Mouse (Mus musculus): ENCODE data around the gene Cdh23. TPM values are rescaled to one million over a fixed set of nuclear protein-coding genes. Genes with fewer than 3 reads are reported as not detected.
A peak's percentile ranks its signal among the peaks of the same experiment; 100 is the strongest.

Gene Cdh23
- polyA plus RNA-seq, 1 experiment from 2014 or later, result 0.73 TPM

DNA sequence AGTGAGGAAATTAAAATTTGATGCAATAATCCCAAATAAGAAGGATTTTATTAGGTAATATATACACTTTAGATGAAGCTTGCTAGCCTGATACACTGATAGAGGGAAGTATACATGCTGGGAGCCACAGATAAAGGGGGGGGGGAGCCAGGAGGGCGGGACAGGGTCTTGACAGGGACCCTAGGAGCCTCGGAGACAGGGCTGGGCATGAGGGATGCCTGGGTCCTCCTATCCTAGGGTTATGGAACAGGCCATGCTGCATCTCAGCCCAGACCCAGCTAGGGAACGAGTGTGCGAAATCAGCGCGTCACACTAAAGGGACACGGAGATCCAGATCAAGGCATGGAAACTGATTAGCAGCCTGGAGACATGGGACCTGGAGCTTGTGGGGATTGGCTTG, 168.3 kb downstream of the Cdh23 start:
- no peaks in the 10 kb centered on the region for H3K27me3 ChIP-seq

DNA sequence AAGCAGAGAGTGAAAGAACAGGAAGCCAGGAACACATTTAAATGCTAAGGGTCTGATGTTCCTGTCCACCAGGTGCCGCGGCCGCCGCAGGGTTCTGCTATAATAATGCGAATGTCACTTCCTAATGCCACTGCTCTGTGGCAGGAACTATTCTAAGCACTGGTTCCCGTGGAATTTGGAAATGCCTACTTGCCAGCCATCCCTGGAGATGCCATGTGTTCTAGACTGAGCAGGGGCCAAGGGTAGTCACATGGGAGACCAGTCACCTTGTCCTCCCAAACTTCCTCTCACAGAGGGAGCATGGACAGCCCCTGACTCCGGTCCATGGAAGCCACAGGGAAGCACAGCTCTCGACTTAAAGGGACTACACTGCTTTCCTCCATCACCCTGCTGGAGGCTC, 171.2 kb downstream of the Cdh23 start:
- Histone ChIP-seq H3K4me1 (no peaks in the 10 kb centered on the region), H3K9ac (no peak overlapping the region), H3K36me3 (no peaks in the 10 kb centered on the region), H3K27ac (replicated peaks) (no peak overlapping the region), H3K4me3 (replicated peaks) (no peak overlapping the region), H3K9me3 (replicated peaks) (no peaks in the 10 kb centered on the region), H3K4me2 (replicated peaks) (no peak overlapping the region), H3K27me3 (no peaks in the 10 kb centered on the region)
- WGBS, result 73% methylated on average over 8 of the region's 8 CpGs
- ATAC-seq (ENCODE audit: insufficient number of reproducible peaks, low FRiP score, low TSS enrichment, low read depth), result no peak

More for the DNA sequence above, 168.3 kb downstream of the Cdh23 start:
- ATAC-seq (ENCODE audit: insufficient number of reproducible peaks, low FRiP score, low TSS enrichment, low read depth), result no peak
- Histone ChIP-seq H3K27ac (replicated peaks) (no peak overlapping the region), H3K9ac (no peak overlapping the region), H3K36me3 (no peaks in the 10 kb centered on the region), H3K4me1 (no peaks in the 10 kb centered on the region), H3K4me2 (replicated peaks) (no peak overlapping the region), H3K4me3 (replicated peaks) (no peak overlapping the region), H3K9me3 (replicated peaks) (no peaks in the 10 kb centered on the region)
- 67% methylated on average over 7 of the region's 7 CpGs for WGBS

DNA sequence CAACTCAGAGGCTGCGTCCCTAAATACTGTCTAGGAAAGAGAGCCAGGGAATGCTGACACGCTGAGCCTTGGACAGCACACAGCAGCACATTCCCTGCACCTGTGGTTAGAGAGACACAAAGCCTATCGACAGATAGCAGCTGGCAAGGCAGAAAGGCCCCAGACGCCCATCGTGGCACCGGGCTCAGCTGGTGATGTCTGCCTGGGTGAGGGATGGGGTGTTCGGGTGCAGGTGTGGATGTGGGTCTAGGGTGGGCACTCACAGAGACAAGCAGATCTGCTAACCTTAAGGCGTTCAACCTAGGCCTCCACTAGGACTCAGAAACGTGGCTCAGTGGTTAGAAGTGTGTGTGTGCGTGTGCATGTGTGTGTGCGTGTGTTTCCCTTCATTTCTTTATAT, 180.0 kb downstream of the Cdh23 start:
- ATAC-seq (ENCODE audit: insufficient number of reproducible peaks, low FRiP score, low TSS enrichment, low read depth), result no peak
- no peak overlapping the region for H3K4me2 ChIP-seq (replicated peaks)
- H3K9ac ChIP-seq, result no peak overlapping the region
- H3K36me3 ChIP-seq, result no peaks in the 10 kb centered on the region
- H3K9me3 ChIP-seq (replicated peaks), result no peaks in the 10 kb centered on the region
- WGBS, result 85% methylated on average over 11 of the region's 11 CpGs
- no peak overlapping the region for H3K27ac ChIP-seq (replicated peaks)
- H3K27me3 ChIP-seq, result no peaks in the 10 kb centered on the region
- no peak overlapping the region for H3K4me3 ChIP-seq (replicated peaks)
- no peaks in the 10 kb centered on the region for H3K4me1 ChIP-seq

DNA sequence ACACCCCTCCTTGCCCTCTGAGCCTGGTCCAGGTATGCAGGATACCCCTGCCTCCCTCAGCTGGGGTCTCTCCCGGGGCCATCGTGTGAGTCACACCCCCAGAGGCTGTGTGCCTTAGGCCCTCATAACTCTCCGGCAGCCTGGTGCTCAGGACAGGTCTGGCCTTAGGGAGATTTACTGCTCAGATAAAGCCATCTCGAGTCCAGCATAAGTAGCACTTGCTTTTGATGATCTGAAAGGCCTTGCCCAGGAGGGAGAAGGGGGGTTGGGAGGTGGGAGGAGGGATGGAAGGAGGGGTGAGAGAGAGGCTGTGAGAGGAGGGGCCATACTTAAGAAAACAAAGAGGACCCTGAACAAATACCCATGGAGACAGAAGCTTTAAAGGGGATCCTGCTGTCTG, 197.8 kb downstream of the Cdh23 start:
- no peaks in the 10 kb centered on the region for H3K9me3 ChIP-seq (replicated peaks)
- H3K4me2 ChIP-seq (replicated peaks), result no peak overlapping the region
- WGBS, result 24% methylated on average over 4 of the region's 4 CpGs
- no peak overlapping the region for H3K4me3 ChIP-seq (replicated peaks)
- no peaks in the 10 kb centered on the region for H3K36me3 ChIP-seq
- H3K27ac ChIP-seq (replicated peaks), result no peak overlapping the region
- no peaks in the 10 kb centered on the region for H3K4me1 ChIP-seq
- no peaks in the 10 kb centered on the region for H3K27me3 ChIP-seq
- no peak for ATAC-seq (ENCODE audit: insufficient number of reproducible peaks, low FRiP score, low TSS enrichment, low read depth)
- no peak overlapping the region for H3K9ac ChIP-seq

DNA sequence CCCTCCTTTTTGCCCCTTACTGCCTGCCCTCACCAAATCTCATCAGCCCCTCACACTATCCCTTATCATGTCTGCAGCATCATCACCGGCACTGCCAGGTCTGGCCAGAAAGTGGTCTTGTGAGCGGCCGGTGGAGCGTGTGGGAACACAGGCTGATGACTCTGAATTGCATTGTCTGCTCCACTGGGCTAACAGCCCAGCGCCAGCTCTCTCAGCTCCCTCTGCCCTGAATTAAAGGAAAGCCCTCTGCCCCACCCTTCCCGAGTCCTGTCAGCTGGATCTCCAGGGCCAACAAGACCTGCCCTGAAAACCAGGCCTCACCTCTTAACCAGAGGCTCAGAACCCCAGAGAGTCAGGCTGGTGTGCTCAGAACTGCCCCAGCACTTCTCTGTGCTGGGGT, 201.2 kb downstream of the Cdh23 start:
- Histone ChIP-seq H3K4me2 (replicated peaks) (no peak overlapping the region), H3K27ac (replicated peaks) (no peak overlapping the region), H3K4me1 (no peaks in the 10 kb centered on the region; the same call in 1 of the 2 replicates), H3K27me3 (no peaks in the 10 kb centered on the region), H3K9me3 (replicated peaks) (no peaks in the 10 kb centered on the region), H3K9ac (no peak overlapping the region), H3K4me3 (replicated peaks) (no peak overlapping the region), H3K36me3 (no peaks in the 10 kb centered on the region)
- no peak for ATAC-seq (ENCODE audit: insufficient number of reproducible peaks, low FRiP score, low TSS enrichment, low read depth)
- WGBS, result 29% methylated on average over 6 of the region's 6 CpGs

DNA sequence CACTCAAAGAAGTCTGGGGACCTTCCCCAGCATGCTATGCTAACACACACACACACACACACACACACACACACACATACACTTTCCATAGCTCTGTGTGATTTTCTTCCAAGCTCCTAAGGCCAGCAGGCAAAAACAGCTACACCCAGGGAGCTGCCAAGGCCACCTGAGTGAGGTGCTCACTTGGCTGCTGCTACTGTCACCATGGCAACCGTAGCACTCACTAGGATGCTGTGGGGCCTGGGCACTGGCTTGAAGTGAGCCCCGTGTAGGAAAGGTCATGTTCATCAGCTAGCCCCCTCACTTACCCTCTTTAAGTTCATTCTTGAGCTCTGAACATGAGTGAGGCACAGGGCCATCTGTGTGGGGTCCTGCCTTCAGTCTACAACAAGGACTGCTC, 204.8 kb downstream of the Cdh23 start:
- no peak overlapping the region for H3K9ac ChIP-seq
- WGBS, result 62% methylated on average over 2 of the region's 2 CpGs
- no peak overlapping the region for H3K4me3 ChIP-seq (replicated peaks)
- H3K27me3 ChIP-seq, result no peaks in the 10 kb centered on the region
- H3K4me2 ChIP-seq (replicated peaks), result no peak overlapping the region
- H3K36me3 ChIP-seq, result no peaks in the 10 kb centered on the region
- no peak overlapping the region for H3K27ac ChIP-seq (replicated peaks)
- no peaks in the 10 kb centered on the region for H3K9me3 ChIP-seq (replicated peaks)
- ATAC-seq (ENCODE audit: insufficient number of reproducible peaks, low FRiP score, low TSS enrichment, low read depth), result no peak
- H3K4me1 ChIP-seq, result no peaks in the 10 kb centered on the region; the same call in 1 of the 2 replicates

DNA sequence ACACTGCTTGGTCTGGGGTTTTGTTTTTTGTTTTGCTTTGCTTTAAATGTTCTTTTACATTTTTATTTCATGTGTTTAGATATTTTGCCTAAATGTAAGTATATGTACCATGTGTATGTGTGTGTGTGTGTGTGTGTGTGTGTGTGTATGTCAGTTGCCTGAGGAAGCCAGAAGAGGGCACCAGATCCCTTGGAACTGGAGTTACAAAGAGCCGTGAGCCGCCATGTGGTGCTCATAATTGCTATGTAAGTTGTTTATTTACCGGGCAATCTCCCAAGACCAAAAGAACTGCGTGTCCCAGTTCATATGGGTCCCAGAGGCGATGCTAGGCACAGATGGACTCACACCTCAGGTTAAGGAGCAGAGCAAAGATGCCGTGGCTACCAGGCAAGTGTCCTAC, 214.9 kb downstream of the Cdh23 start:
- 89% methylated on average over 6 of the region's 6 CpGs for WGBS
- H3K36me3 ChIP-seq, result no peaks in the 10 kb centered on the region
- ATAC-seq (ENCODE audit: insufficient number of reproducible peaks, low FRiP score, low TSS enrichment, low read depth), result no peak

DNA sequence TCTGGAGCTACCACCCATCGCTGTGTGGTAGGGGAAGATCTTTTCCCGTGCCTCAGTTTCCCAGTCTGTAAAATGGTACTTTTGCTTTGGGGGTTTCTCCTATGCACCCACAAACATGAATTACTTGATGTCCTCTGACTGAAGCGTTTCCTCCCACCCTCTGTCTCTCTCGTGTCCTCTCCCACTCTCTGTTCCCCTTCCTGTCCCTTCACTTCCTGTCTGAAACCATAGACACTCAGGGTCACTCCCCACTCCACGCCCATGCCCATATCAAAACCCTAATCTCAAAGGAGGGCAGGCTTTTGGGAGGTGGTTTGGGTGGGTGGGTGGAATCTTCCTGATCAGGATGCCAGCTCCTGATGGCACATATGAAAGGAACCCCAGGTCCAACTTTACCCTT, 221.7 kb downstream of the Cdh23 start:
- WGBS, result 76% methylated on average over 5 of the region's 5 CpGs
- Histone ChIP-seq H3K4me3 (replicated peaks) (no peak overlapping the region), H3K36me3 (no peaks in the 10 kb centered on the region), H3K27me3 (peaks cover 13% of the 10 kb centered on the region; the same call in 1 of the 2 replicates), H3K4me2 (replicated peaks) (no peak overlapping the region), H3K9me3 (replicated peaks) (no peaks in the 10 kb centered on the region), H3K4me1 (no peaks in the 10 kb centered on the region), H3K9ac (no peak overlapping the region), H3K27ac (replicated peaks) (no peak overlapping the region)
- ATAC-seq (ENCODE audit: insufficient number of reproducible peaks, low FRiP score, low TSS enrichment, low read depth), result no peak

More for the DNA sequence above, 214.9 kb downstream of the Cdh23 start:
- Histone ChIP-seq H3K27ac (replicated peaks) (no peak overlapping the region), H3K9ac (no peak overlapping the region), H3K4me1 (no peaks in the 10 kb centered on the region), H3K4me2 (replicated peaks) (no peak overlapping the region), H3K9me3 (replicated peaks) (no peaks in the 10 kb centered on the region), H3K27me3 (peaks cover 3% of the 10 kb centered on the region; the same call in 1 of the 2 replicates), H3K4me3 (replicated peaks) (no peak overlapping the region)

DNA sequence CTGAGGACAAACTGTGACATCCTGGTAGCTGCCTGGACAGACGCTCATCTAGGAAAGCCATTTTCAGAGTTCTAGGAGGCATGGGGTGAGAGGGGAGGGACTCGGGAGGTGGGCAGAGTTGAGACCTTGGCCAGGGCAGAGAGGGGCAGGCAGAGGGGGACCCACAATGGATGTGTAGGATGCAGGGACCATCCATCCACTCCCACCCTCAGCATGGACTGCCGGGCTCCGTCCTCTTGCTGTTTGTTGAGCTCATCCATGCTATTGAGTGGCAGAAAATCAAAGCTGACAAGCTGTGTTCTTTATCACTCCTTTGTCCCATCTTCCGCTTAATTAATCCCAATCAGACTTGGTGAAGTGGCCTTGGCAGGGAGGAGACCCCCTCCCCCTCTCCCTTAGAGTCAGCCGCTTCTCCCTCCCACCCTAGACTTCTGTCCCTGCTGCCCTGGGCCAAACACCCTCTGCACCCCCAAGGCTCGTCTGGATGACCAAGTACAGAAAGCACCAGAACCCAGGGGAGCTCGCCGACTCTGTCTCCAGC, 222.4 kb downstream of the Cdh23 start:
- H3K36me3 ChIP-seq, result no peaks in the 10 kb centered on the region
- WGBS, result 55% methylated on average over 9 of the region's 9 CpGs
- no peak overlapping the region for H3K4me3 ChIP-seq (replicated peaks)
- H3K4me1 ChIP-seq, result no peaks in the 10 kb centered on the region
- H3K4me2 ChIP-seq (replicated peaks), result no peak overlapping the region
- no peak for ATAC-seq (ENCODE audit: insufficient number of reproducible peaks, low FRiP score, low TSS enrichment, low read depth)
- peaks cover 13% of the 10 kb centered on the region; the same call in 1 of the 2 replicates for H3K27me3 ChIP-seq
- no peak overlapping the region for H3K27ac ChIP-seq (replicated peaks)
- H3K9ac ChIP-seq, result no peak overlapping the region
- H3K9me3 ChIP-seq (replicated peaks), result no peaks in the 10 kb centered on the region

DNA sequence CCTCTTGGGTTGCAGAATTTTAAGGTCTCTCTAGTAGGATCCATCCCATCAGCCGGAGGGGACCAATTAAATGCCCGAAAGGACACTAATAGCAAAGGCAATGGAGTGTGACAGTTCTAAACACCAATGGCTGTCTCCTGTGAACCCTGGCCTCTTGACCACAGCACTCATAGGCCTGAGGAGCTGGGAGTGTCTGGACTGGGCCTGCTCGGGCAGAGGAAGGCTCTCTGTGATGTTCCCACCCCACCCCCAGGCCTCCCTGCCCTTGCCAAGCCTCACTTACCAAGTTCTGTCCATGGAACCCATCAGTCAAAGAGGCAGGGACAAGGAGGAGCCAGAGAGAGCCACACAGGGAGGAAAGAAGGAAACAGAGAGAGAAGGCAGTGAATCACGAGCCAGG, 228.5 kb downstream of the Cdh23 start:
- H3K9ac ChIP-seq, result no peak overlapping the region
- H3K36me3 ChIP-seq, result no peaks in the 10 kb centered on the region
- no peak overlapping the region for H3K4me3 ChIP-seq (replicated peaks)
- H3K4me1 ChIP-seq, result peaks cover 4% of the 10 kb centered on the region; the same call in 1 of the 2 replicates
- H3K27ac ChIP-seq (replicated peaks), result no peak overlapping the region
- H3K27me3 ChIP-seq, result no peaks in the 10 kb centered on the region
- 37% methylated on average over 4 of the region's 4 CpGs for WGBS
- H3K4me2 ChIP-seq (replicated peaks), result no peak overlapping the region
- no peaks in the 10 kb centered on the region for H3K9me3 ChIP-seq (replicated peaks)
- no peak for ATAC-seq (ENCODE audit: insufficient number of reproducible peaks, low FRiP score, low TSS enrichment, low read depth)

DNA sequence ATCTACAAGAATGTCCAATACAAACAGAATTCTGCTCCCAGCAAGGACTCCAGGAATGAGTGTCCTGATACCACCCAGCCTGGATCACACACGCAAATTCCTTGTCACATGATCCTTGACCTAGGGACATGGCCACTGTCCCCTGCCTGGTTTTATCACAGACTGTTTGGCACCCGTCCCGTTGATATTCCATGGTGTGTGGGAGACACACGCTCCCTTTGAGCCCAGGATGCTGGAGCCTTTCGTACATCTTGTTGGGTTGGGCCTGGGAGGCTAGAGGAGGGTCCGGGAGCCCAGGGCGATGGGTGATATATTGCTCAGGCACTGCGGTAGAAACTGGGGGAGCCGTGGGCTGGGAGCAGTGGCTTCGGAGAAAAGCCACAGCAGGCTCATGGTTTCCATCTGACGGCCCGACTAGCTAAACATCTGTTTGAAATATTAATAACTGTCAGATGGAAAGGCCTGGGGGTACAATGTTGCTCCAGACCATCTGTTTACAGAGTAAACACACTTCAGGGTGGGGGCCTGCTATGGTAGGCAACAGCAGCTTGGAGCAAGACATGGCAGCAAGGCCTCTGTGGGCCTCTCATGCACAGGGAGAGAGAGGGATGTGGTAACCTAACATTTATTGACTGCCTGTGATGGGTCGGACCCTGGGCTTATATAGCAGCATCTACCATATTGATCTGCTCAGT, 232.2 kb downstream of the Cdh23 start:
- H3K9ac ChIP-seq, result no peak overlapping the region
- H3K9me3 ChIP-seq (replicated peaks), result no peaks in the 10 kb centered on the region
- 50% methylated on average over 13 of the region's 13 CpGs for WGBS
- H3K27me3 ChIP-seq, result no peaks in the 10 kb centered on the region
- H3K4me1 ChIP-seq, result peaks cover 4% of the 10 kb centered on the region; the same call in 1 of the 2 replicates
- no peak overlapping the region for H3K27ac ChIP-seq (replicated peaks)
- no peak overlapping the region for H3K4me3 ChIP-seq (replicated peaks)
- no peaks in the 10 kb centered on the region for H3K36me3 ChIP-seq
- 0 out of 2 replicates have a peak, but pooled peaks have one; percentile 3 for ATAC-seq (ENCODE audit: insufficient number of reproducible peaks, low FRiP score, low TSS enrichment, low read depth)
- no peak overlapping the region for H3K4me2 ChIP-seq (replicated peaks)

Data from embryonic facial prominence, embryonic 15.5 days (tissue).